Mouse (Mus musculus) MEL-GATA-1-ER (cell line): ENCODE results near the gene Smyd3.
A peak's percentile ranks its signal among the peaks of the same experiment; 100 is the strongest.

Source experiments
- DNase-seq: peaks from one replicate; pipeline ENCODE4 v3.0.0-alpha.2; 2012; ENCODE audit warnings: low read depth; ENCODE audit errors: extremely low read depth

Gene Smyd3

GRCm38 (mm10) chr1:179461019-179461814, 56.6 kb downstream of the Smyd3 start:
- no peak for DNase-seq

GRCm38 (mm10) chr1:179458987-179459368, 58.9 kb downstream of the Smyd3 start:
- no peak for DNase-seq

GRCm38 (mm10) chr1:179458236-179458986, 59.4 kb downstream of the Smyd3 start:
- DNase-seq = no peak

- no peak for DNase-seq
Measured at GRCm38 (mm10) chr1:179454600-179454999, 63.2 kb downstream of the Smyd3 start.

GRCm38 (mm10) chr1:179451211-179451610, 66.6 kb downstream of the Smyd3 start:
- DNase-seq = peak; percentile 26

GRCm38 (mm10) chr1:179446845-179447212, 71.0 kb downstream of the Smyd3 start:
- no peak for DNase-seq

- DNase-seq = no peak
Measured at GRCm38 (mm10) chr1:179446127-179446844, 71.6 kb downstream of the Smyd3 start.

- DNase-seq = no peak
Measured at GRCm38 (mm10) chr1:179443835-179444234, 74.0 kb downstream of the Smyd3 start.

- DNase-seq = no peak
Measured at GRCm38 (mm10) chr1:179443423-179443822, 74.4 kb downstream of the Smyd3 start.

- no peak for DNase-seq
Measured at GRCm38 (mm10) chr1:179436596-179436995, 81.2 kb downstream of the Smyd3 start.

- peak; percentile 58 for DNase-seq
Measured at GRCm38 (mm10) chr1:179434443-179435260, 83.2 kb downstream of the Smyd3 start.

- no peak for DNase-seq
Measured at GRCm38 (mm10) chr1:179433828-179434227, 84.0 kb downstream of the Smyd3 start.

GRCm38 (mm10) chr1:179433355-179433754, 84.5 kb downstream of the Smyd3 start:
- DNase-seq = no peak

- DNase-seq = no peak
Measured at GRCm38 (mm10) chr1:179430077-179430476, 87.8 kb downstream of the Smyd3 start.

- DNase-seq = no peak
Measured at GRCm38 (mm10) chr1:179424879-179425472, 92.9 kb downstream of the Smyd3 start.

- no peak for DNase-seq
Measured at GRCm38 (mm10) chr1:179419091-179419490, 98.8 kb downstream of the Smyd3 start.

- DNase-seq = no peak
Measured at GRCm38 (mm10) chr1:179408086-179408485, 109.8 kb downstream of the Smyd3 start.

- DNase-seq = no peak
Measured at GRCm38 (mm10) chr1:179400835-179401234, 117.0 kb downstream of the Smyd3 start.

GRCm38 (mm10) chr1:179398639-179399038, 119.2 kb downstream of the Smyd3 start:
- DNase-seq = no peak

GRCm38 (mm10) chr1:179386237-179386975, 131.4 kb downstream of the Smyd3 start:
- DNase-seq = no peak
